Mouse (Mus musculus) MEL (cell line): ENCODE data around the gene Tekt5.

Source experiments
- CTCF ChIP-seq, 3 experiments: IDR thresholded peaks in 2 of 3; conservative IDR thresholded peaks in 1 of 3; 2 replicates each; pipeline ENCODE4 v1.5.1; 2011 to 2012; ENCODE audit warnings: low read length in 3 of 3, low read depth in 2 of 3, mild to moderate bottlenecking in 2 of 3, improper control_type of control experiment in 1 of 3, inconsistent platforms in 1 of 3, mixed read lengths in 1 of 3, moderate library complexity in 1 of 3; ENCODE audit not compliant: control insufficient read depth in 1 of 3, insufficient read depth in 1 of 3, poor library complexity in 1 of 3, severe bottlenecking in 1 of 3
- ETS1 ChIP-seq: IDR thresholded peaks from 2 replicates; pipeline ENCODE4 v1.6.1; 2012; ENCODE audit warnings: low read depth, mild to moderate bottlenecking, inconsistent platforms, low read length, improper control_type of control experiment, moderate library complexity
- GABPA ChIP-seq: IDR thresholded peaks from 2 replicates; pipeline ENCODE4 v1.6.1; 2012; ENCODE audit warnings: low read depth, mild to moderate bottlenecking, inconsistent platforms, low read length, improper control_type of control experiment, moderate library complexity
- MEF2A ChIP-seq: IDR thresholded peaks from 2 replicates; pipeline ENCODE4 v1.6.1; 2014; ENCODE audit warnings: low read depth, mild to moderate bottlenecking, inconsistent platforms, low read length, improper control_type of control experiment; ENCODE audit not compliant: poor library complexity, insufficient replicate concordance, severe bottlenecking; ENCODE audit errors: extremely low read depth
- POLR2A ChIP-seq, 2 experiments: IDR thresholded peaks; 2 replicates each; pipeline ENCODE4 v1.6.1; 2011 to 2012; ENCODE audit warnings: low read length in 2 of 2, mild to moderate bottlenecking in 2 of 2, control low read depth in 1 of 2, improper control_type of control experiment in 1 of 2, low read depth in 1 of 2, moderate library complexity in 1 of 2; ENCODE audit not compliant: control insufficient read depth in 1 of 2, insufficient read depth in 1 of 2, poor library complexity in 1 of 2
- UBTF ChIP-seq: IDR thresholded peaks from 2 replicates; pipeline ENCODE4 v1.6.1; 2012; ENCODE audit warnings: low read depth, mild to moderate bottlenecking, inconsistent platforms, low read length, improper control_type of control experiment, moderate library complexity, borderline replicate concordance; ENCODE audit not compliant: insufficient read depth
- ZMIZ1 ChIP-seq: IDR thresholded peaks from 2 replicates; pipeline ENCODE4 v1.6.1; 2012; ENCODE audit warnings: low read depth, mild to moderate bottlenecking, inconsistent platforms, low read length, improper control_type of control experiment, moderate library complexity

- TF ChIP-seq CTCF (IDR thresholded peaks at IDR 0.05 in 2 of 3, conservative IDR thresholded peaks at IDR 0.05 in 1 of 3; ENCODE audit: control insufficient read depth in 1 of 3, insufficient read depth in 1 of 3, low read depth in 2 of 3, low read length in 3 of 3, poor library complexity in 1 of 3, severe bottlenecking in 1 of 3) = no peak
- TF ChIP-seq GABPA = no peak
- no peak for TF ChIP-seq ETS1
- TF ChIP-seq MEF2A = no peak
- no peak for TF ChIP-seq POLR2A (IDR thresholded peaks at IDR 0.05; ENCODE audit: control insufficient read depth in 1 of 2, insufficient read depth in 1 of 2, low read depth in 1 of 2, low read length in 2 of 2, poor library complexity in 1 of 2)
- no peak for TF ChIP-seq UBTF
- TF ChIP-seq ZMIZ1 = no peak
Observed at GRCm38 (mm10) chr16:10443723-10444122, 48.4 kb upstream of the Tekt5 start.
